11 mouse cellular contexts compared by ENCODE assay signal in the genomic region with DNA sequence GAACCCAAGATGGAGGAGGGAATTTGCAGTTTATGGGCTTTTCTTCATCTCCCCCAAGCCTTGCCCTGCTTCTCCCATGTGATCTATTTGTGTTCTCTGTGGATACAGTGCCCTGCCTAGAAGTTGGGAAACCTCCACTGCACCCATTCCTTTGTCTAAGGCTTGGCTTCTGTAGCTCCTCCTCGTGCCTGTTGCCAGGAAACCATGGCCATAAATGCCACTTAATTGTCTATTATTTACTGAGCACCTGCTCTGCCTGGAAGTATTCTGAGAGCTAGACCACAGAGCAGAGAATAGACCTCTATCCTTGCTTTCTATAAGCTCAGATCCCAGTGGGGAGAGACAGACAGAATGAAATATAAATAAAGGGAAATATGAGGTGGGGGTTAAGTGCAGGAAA.
A peak's percentile ranks its signal among the peaks of the same experiment; 100 is the strongest.
DNase-seq lines count a peak whose midpoint lies in the region; ATAC-seq and TF ChIP-seq lines count a peak whose summit lies in the region.
"Had no signal": no experiment of that assay in that cellular context is flagged by ENCODE, and none has a peak within 500 bp of the region (broad histone marks: within the 10 kb centered on the region; RNA-seq: fewer than 3 reads in every experiment).

No protein-coding gene starts in this region.

- no peaks in the 10 kb centered on the region for H3K79me2 ChIP-seq in myocyte (ENCODE audit: control insufficient read depth, insufficient read depth)

- H3K9me3 ChIP-seq in hindbrain, embryonic 14.5 days (ENCODE audit: control insufficient read depth, low read length): no peaks in the 10 kb centered on the region

- WGBS in hindbrain, embryonic 14.5 days: 6% methylated on average over 1 of the region's 1 CpGs

- no peak for TF ChIP-seq POLR2A in myocyte (IDR thresholded peaks at IDR 0.05; ENCODE audit: insufficient read length, low read depth)

- no peaks in the 10 kb centered on the region for H3K36me3 ChIP-seq in hindbrain, embryonic 14.5 days (replicated peaks; ENCODE audit: control insufficient read depth, insufficient read depth)
- H3K36me3 ChIP-seq in myocyte (ENCODE audit: control insufficient read depth, insufficient read depth): no peaks in the 10 kb centered on the region

- peak; percentile 23 for DNase-seq in ZHBTc4 (ENCODE audit: low read depth, low spot score)
- DNase-seq in embryo, embryonic 11 days: peak; percentile 20
- no peak for DNase-seq in hindbrain, embryonic 14.5 days (ENCODE audit: low spot score)
- no peak for DNase-seq in spleen, postnatal 14 days (ENCODE audit: low spot score in 2 of 2)
- no peak for DNase-seq in layer of hippocampus, adult 18-20 months (ENCODE audit: low spot score in 2 of 2)
- DNase-seq in urinary bladder, adult 18-20 months (ENCODE audit: low spot score in 2 of 2): no peak
- DNase-seq in natural killer cell, adult 2 months (ENCODE audit: low spot score in 2 of 2): no peak
- DNase-seq: cerebellum, adult 9-10 months; heart, postnatal 36 days; kidney, postnatal 25 days had no signal

- no peak overlapping the region for H3K4me3 ChIP-seq in hindbrain, embryonic 14.5 days (replicated peaks; ENCODE audit: low read length)
- H3K4me3 ChIP-seq in myocyte: no peak overlapping the region

- H3K27me3 ChIP-seq in hindbrain, embryonic 14.5 days (ENCODE audit: control insufficient read depth, insufficient read depth, low read length): no peaks in the 10 kb centered on the region
- no peaks in the 10 kb centered on the region for H3K27me3 ChIP-seq in myocyte (ENCODE audit: control insufficient read depth, insufficient read depth, insufficient read length)

- H3ac ChIP-seq in myocyte (ENCODE audit: control insufficient read depth, insufficient read length): no peak overlapping the region

- H3K4me2 ChIP-seq in hindbrain, embryonic 14.5 days (replicated peaks): no peak overlapping the region
- peak overlapping the region; percentile 12 for H3K4me2 ChIP-seq in myocyte (ENCODE audit: low read depth)

- ATAC-seq in hindbrain, embryonic 14.5 days (ENCODE audit: low FRiP score): peak; percentile 40; the same call in 1 of the 2 replicates

- no peak overlapping the region for H3K27ac ChIP-seq in hindbrain, embryonic 14.5 days

- no peak overlapping the region for H3K9ac ChIP-seq in hindbrain, embryonic 14.5 days

- no peaks in the 10 kb centered on the region; the same call in 1 of the 2 replicates for H3K4me1 ChIP-seq in hindbrain, embryonic 14.5 days (replicated peaks; ENCODE audit: control insufficient read depth, insufficient read depth, low read length)

TF ChIP-seq in myocyte, 11 proteins besides CTCF, POLR2A, EP300 and RAD21:
- TF ChIP-seq MYOD1 (IDR thresholded peaks at IDR 0.05; ENCODE audit: control insufficient read depth in 1 of 3, insufficient read length in 2 of 3, low read depth in 2 of 3) (peak in 2 of 3 experiments; percentile 54 to 57), USF1 (IDR thresholded peaks at IDR 0.05; ENCODE audit: low read depth) (peak; percentile 11), MYOG (IDR thresholded peaks at IDR 0.05; ENCODE audit: control insufficient read depth in 1 of 3, insufficient read depth in 1 of 3, insufficient read length in 2 of 3, low read depth in 2 of 3) (peak in 1 of 3 experiments; percentile 80), TCF3 (IDR thresholded peaks at IDR 0.05; ENCODE audit: insufficient read length, low read depth) (no peak)

Comparison
In these comparisons a context has a peak if more than half of its experiments do, and no peak if none do; other contexts are left out.
1. DNase-seq: peak in ZHBTc4 (single experiment) and embryo, embryonic 11 days (single experiment); none in hindbrain, embryonic 14.5 days (single experiment), spleen, postnatal 14 days (0 of 2), layer of hippocampus, adult 18-20 months (0 of 2), urinary bladder, adult 18-20 months (0 of 2) and natural killer cell, adult 2 months (0 of 2).